ENCODE assay signal across 8 mouse cellular contexts in genomic region chr3:93031450-93031849, GRCm38 (mm10). TPM values are rescaled to one million over a fixed set of nuclear protein-coding genes. Genes with fewer than 3 reads are reported as not detected.
DNase-seq lines count a peak whose midpoint lies in the region; ATAC-seq and TF ChIP-seq lines count a peak whose summit lies in the region.
"Had no signal": no experiment of that assay in that cellular context is flagged by ENCODE, and none has a peak within 500 bp of the region (broad histone marks: within the 10 kb centered on the region; RNA-seq: fewer than 3 reads in every experiment).

No protein-coding gene starts in this region.

- H3K36me3 ChIP-seq in hindbrain, postnatal 0 days (ENCODE audit: insufficient read depth, low read length), result no peaks in the 10 kb centered on the region
- H3K36me3 ChIP-seq in limb, embryonic 14.5 days (ENCODE audit: control insufficient read depth, insufficient read depth, low read length), result no peaks in the 10 kb centered on the region

- H3K27ac ChIP-seq in hindbrain, postnatal 0 days, result no peak overlapping the region
- H3K27ac ChIP-seq in limb, embryonic 14.5 days (replicated peaks; ENCODE audit: low read depth, low read length), result no peak overlapping the region

- no peaks in the 10 kb centered on the region for H3K9me3 ChIP-seq in hindbrain, postnatal 0 days (ENCODE audit: low read length)
- H3K9me3 ChIP-seq in limb, embryonic 14.5 days (ENCODE audit: control insufficient read depth, low read length), result no peaks in the 10 kb centered on the region

- TF ChIP-seq CTCF in hindbrain, postnatal 0 days (IDR thresholded peaks at IDR 0.05; ENCODE audit: low read depth), result peak; percentile 90

- no peak for TF ChIP-seq POLR2A in limb, embryonic 14.5 days (IDR thresholded peaks at IDR 0.05; ENCODE audit: borderline replicate concordance, extremely low read depth, insufficient read depth, insufficient read length)

- no peaks in the 10 kb centered on the region for H3K4me1 ChIP-seq in hindbrain, postnatal 0 days (ENCODE audit: insufficient read depth, low read length)
- no peaks in the 10 kb centered on the region for H3K4me1 ChIP-seq in limb, embryonic 14.5 days (ENCODE audit: control insufficient read depth, insufficient read depth, low read length)

- ATAC-seq in hindbrain, postnatal 0 days, result peak; percentile 93
- ATAC-seq in limb, embryonic 14.5 days (ENCODE audit: low FRiP score, low read depth), result 0 out of 2 replicates have a peak, but pooled peaks have one; percentile 47

- H3K4me2 ChIP-seq in hindbrain, postnatal 0 days (ENCODE audit: low read depth, low read length), result no peak overlapping the region
- no peak overlapping the region for H3K4me2 ChIP-seq in limb, embryonic 14.5 days (replicated peaks; ENCODE audit: low read depth, low read length, severe bottlenecking)

- DNase-seq in 3T3-L1 (ENCODE audit: low read depth, low spot score) (peak; percentile 88), A20 (ENCODE audit: low read depth, low spot score) (peak; percentile 2)
- DNase-seq in embryo, embryonic 10 days (ENCODE audit: low spot score), result peak; percentile 87
- DNase-seq in hindbrain, postnatal 0 days (ENCODE audit: low spot score), result peak; percentile 87
- DNase-seq in limb, embryonic 14.5 days (ENCODE audit: low spot score), result peak; percentile 75
- DNase-seq in right cerebral cortex, postnatal 25 days, result peak; percentile 24
- DNase-seq in T-cell, adult 2 months (ENCODE audit: low spot score), result no peak

- no peak overlapping the region for H3K4me3 ChIP-seq in hindbrain, postnatal 0 days (ENCODE audit: low read length)
- H3K4me3 ChIP-seq in limb, embryonic 14.5 days (replicated peaks; ENCODE audit: low read length), result no peak overlapping the region

- 50% methylated on average over 5 of the region's 5 CpGs for WGBS in hindbrain, postnatal 0 days
- WGBS in limb, embryonic 14.5 days, result 53% methylated on average over 5 of the region's 5 CpGs

- no peaks in the 10 kb centered on the region for H3K27me3 ChIP-seq in hindbrain, postnatal 0 days (ENCODE audit: insufficient read depth, low read length)
- no peaks in the 10 kb centered on the region for H3K27me3 ChIP-seq in limb, embryonic 14.5 days (ENCODE audit: control insufficient read depth, insufficient read depth, low read length)

- H3K9ac ChIP-seq in hindbrain, postnatal 0 days (replicated peaks; ENCODE audit: low read length), result no peak overlapping the region
- no peak overlapping the region for H3K9ac ChIP-seq in limb, embryonic 14.5 days (ENCODE audit: low read depth, low read length, severe bottlenecking)

RNA-seq across cellular contexts. Expression of gene Lce1m, which starts 12.6 kb away (rescaled TPM):
- total RNA-seq in hindbrain, postnatal 0 days (2014; rRNA removed), result not detected in 2 replicates
- not detected in 2 replicates for polyA plus RNA-seq in hindbrain, postnatal 0 days (2015; fragmentation: Nextera tagmentation; extraction: Ambion mirVana)
- polyA plus RNA-seq in limb, embryonic 14.5 days (2012; rRNA removed), result 0.08 TPM in 1 of 2 replicates, not detected in the other
- polyA plus RNA-seq in limb, embryonic 14.5 days (2014; fragmentation: Nextera tagmentation; extraction: Ambion mirVana), result not detected in 2 replicates
- polyA plus RNA-seq: liver, embryonic 16.5 days had no signal

RNA-seq across cellular contexts. Expression of gene Crct1, which starts 16.0 kb away (rescaled TPM):
- total RNA-seq in hindbrain, postnatal 0 days (2014; rRNA removed), result 4.2 TPM in 1 of 2 replicates, not detected in the other
- polyA plus RNA-seq in hindbrain, postnatal 0 days (2015; fragmentation: Nextera tagmentation; extraction: Ambion mirVana), result 1.4 and 2.3 TPM in 2 replicates
- polyA plus RNA-seq in limb, embryonic 14.5 days (2012; rRNA removed), result 1.4 and 1.5 TPM in 2 replicates
- polyA plus RNA-seq in limb, embryonic 14.5 days (2014; fragmentation: Nextera tagmentation; extraction: Ambion mirVana), result 1.3 and 2.7 TPM in 2 replicates
- polyA plus RNA-seq: liver, embryonic 16.5 days had no signal

RNA-seq across cellular contexts. Expression of gene Gm4858, which starts 37.2 kb away (rescaled TPM):
- total RNA-seq in hindbrain, postnatal 0 days (2014; rRNA removed), result not detected in 2 replicates
- not detected in 2 replicates for polyA plus RNA-seq in hindbrain, postnatal 0 days (2015; fragmentation: Nextera tagmentation; extraction: Ambion mirVana)
- not detected in 2 replicates for polyA plus RNA-seq in limb, embryonic 14.5 days (2012; rRNA removed)
- not detected in 2 replicates for polyA plus RNA-seq in limb, embryonic 14.5 days (2014; fragmentation: Nextera tagmentation; extraction: Ambion mirVana)
- polyA plus RNA-seq: liver, embryonic 16.5 days had no signal

RNA-seq across cellular contexts. Expression of gene Lce3f, which starts 39.4 kb away (rescaled TPM):
- not detected in 2 replicates for total RNA-seq in hindbrain, postnatal 0 days (2014; rRNA removed)
- polyA plus RNA-seq in hindbrain, postnatal 0 days (2015; fragmentation: Nextera tagmentation; extraction: Ambion mirVana), result not detected in 2 replicates
- polyA plus RNA-seq in limb, embryonic 14.5 days (2012; rRNA removed), result not detected in 2 replicates
- polyA plus RNA-seq in limb, embryonic 14.5 days (2014; fragmentation: Nextera tagmentation; extraction: Ambion mirVana), result 1.6 TPM in 1 of 2 replicates, not detected in the other
- polyA plus RNA-seq: liver, embryonic 16.5 days had no signal
